Mouse (Mus musculus): Measurements from ENCODE around the gene Ticam1.

The Ticam1 gene

DNA sequence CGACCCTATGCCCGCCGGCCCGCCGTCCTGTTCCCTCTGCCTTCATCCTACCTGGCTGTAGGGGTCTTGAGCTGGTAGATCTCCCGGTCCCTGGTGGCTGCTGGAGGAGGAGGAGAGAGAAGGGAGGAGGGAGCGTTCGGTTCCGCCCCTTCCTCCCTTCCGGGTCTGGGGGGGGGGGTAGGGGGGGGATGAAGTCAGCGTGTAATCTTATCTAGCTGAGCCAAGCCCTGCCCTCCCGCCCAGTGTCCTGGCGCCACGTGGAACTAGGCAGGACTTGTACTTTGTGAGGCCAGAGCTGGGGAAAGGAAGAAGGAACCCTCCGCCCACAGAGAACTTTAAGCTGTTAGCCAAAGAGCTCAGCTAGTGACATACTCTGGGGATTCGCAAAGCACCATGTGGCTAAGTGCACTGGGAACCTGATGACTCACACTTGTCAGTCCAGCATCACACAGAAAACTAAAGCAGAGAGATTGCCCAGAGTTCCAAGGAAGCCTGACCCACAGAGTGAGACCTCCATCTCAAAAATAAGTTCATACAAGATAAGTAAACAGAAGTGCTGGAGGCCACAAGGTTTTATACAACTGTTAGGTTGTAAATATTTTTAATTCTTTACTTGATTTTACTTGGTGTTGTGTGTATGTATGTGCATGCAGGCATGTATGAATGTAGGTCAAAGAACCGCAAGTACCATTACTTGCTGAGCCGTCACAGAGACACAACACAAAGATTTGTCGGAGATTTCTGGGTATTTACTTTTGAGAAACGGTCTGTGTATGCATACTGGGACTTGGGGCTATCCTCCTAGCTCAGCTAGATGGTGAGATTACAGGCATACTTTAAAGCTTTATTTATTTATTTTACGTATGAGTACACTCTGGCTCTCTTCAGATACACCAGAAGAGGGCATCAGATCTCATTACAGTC is at the start of gene Ticam1:
TSS of gene Ticam1 (minus strand) at position 144 of the 924 bp plus-strand sequence.
- peak; percentile 73 for DNase-seq (ENCODE audit: low spot score)

DNA sequence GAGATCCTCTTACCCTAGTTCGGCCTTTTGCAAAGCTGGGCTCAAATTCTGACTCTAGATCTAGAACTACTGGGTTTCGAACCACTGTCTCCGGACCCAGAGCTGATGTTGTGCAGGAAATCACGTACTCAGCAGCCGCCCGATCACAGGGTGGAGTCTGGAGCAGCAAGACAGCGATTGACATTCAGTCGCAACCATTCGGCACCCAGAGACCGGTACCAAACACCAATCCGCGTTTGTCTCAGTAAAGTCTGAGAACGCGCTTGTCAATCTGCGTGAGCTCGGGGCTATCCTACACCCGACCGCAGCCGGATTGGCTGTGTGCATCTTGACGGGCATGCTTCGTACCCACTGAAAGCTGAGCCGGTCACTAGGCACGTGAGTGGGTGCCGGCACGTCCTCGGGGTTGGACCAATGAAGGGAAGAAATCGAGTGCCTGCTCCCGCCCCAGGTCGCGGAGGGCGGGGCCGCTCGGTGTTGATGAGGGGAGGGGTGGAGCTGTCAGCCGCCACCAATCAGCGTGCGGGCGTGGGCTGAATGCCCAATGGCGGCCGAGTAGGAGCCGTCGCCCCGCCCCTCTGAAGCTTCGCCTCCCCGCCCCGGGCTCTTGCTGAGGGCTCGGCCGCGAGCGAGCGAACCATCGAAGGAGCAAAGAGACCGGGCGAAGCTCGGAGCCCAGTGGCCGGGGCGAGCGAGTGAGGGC is 49.0 kb upstream of the Ticam1 start, which contains the start of gene Kdm4b:
TSS of gene Kdm4b (plus strand) at position 613 of the 703 bp plus-strand sequence.
- DNase-seq (ENCODE audit: low spot score) = peak; percentile 98

DNA sequence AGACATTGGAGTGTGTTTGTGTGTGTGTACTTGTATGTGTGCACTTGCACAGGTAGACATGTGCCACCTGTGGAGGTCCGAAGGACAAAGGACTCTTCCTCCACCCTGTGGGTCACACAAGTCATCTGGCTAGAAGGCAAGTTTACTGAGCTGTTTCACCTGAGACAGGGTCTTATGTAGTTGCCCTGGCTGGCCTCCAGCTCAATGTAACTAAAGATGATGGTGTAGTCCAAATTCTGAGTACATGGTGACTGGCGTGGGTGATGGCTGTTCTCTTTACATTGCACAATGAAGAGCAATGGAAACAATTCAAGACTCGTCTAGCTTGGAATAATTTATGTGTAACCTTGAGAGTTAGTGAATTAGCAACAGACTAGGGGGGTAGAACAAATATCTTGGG is 47.8 kb upstream of the Ticam1 start:
- DNase-seq (ENCODE audit: low spot score) = no peak

DNA sequence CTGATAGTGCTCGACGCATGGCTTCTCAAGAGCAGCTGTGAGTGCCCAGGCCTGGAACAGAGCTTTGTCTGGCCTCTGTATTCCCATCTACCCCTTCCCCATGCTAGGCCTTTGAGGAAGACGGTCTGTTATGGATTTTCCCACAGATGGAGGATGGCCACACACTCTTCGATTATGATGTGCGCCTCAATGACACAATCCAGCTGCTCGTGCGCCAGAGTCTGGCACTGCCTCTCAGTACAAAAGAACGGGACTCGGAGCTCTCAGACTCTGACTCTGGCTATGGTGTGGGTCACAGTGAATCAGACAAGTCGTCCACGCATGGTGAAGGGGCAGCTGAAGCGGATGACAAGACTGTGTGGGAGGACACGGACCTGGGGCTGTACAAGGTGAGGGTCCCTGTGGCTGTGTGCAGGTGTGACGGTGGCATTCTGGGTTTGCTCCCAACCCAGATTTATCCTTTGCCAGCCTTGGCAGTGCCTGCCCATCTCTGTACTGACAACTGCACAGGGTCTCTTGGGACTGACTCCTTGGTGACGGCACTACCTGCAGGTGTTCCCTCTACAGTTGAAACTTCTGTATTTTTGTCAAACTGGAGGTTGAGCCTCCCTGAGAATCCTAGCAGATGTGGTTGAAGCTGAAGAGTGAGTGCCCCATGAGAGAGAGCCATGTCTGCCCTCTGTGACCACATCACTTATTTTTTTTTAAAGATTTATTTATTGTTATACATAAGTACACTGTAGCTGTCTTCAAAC is 32.8 kb upstream of the Ticam1 start:
- DNase-seq (ENCODE audit: low spot score) = no peak

DNA sequence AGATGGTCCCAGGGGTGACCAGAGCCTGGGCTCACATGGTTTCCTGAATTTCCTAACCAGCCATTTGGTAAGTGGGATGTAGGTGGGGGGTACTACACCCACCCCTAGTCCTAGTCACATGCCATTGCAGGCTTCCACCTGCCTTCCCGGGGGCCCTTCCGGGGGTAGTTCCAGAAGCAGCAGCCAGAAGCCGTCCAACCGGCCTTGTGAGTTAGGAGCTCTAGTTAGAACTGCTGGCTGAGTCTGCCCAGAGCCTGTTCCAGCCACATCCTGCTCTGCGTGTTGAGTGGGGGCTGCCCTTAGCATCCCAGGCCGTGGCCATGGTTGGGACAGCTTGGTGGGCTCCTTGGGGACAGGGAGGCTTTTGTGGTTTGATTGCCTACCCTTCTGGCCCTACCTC is 31.5 kb upstream of the Ticam1 start:
- no peak for DNase-seq (ENCODE audit: low spot score)

DNA sequence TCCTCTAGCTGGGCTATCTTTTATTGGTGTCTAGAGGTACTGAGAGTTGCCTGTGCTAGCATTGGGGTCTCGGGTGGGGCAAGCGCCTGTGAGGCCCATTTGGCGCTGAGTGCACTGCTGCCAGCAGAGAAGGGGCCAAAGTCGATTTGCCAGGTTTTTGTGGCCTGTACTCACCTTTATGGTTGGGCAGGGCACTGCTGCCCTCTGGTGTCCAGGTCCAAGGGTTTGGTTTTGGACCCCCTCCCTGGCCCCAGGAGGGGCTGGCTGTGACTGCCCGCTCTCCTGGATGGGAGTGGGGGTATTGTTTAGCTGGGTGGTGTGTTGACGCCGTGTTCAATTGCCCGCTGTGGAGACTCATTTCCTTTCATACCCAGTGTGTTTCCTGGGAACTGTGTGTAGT is 29.2 kb upstream of the Ticam1 start:
- DNase-seq (ENCODE audit: low spot score) = no peak

DNA sequence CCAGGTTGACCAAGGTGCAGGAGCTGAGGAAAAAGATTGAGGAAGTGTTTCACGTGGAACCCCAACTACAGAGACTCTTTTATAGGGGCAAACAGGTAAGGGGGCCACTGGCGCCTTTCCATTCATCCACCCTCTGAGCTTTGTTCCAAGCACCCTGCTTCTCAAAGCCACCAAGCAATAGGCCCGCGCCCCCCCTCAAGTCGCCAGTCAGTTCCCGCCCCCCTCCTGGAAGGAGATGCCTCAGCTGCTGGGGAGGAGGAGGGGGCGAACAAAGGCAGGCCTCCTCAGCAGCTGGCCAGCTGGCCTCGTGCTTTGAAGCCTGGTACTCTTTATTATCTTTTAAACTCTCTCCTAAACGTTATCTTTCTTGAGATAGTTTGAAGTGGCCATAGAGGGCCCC is 28.6 kb upstream of the Ticam1 start:
- DNase-seq (ENCODE audit: low spot score) = no peak

DNA sequence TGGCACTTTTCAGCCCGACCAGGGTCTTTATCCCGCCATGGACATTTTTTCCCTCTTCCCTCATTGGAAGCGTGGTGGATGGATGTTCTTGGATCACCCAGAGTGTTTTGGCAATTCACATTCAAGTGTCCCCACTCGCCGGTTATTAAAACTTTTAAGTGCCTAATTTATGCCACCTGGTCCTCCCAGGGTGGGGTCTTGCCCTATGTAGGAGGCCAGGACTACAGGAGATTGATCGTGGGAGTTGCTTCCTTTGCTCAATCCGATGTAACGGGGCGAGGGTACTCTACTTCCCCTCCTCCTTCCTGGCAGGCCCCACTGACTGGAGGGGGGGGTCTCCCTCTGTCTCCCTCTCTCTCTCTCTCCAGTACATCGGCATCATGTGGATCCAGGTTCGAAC is 28.1 kb upstream of the Ticam1 start:
- DNase-seq (ENCODE audit: low spot score) = no peak

DNA sequence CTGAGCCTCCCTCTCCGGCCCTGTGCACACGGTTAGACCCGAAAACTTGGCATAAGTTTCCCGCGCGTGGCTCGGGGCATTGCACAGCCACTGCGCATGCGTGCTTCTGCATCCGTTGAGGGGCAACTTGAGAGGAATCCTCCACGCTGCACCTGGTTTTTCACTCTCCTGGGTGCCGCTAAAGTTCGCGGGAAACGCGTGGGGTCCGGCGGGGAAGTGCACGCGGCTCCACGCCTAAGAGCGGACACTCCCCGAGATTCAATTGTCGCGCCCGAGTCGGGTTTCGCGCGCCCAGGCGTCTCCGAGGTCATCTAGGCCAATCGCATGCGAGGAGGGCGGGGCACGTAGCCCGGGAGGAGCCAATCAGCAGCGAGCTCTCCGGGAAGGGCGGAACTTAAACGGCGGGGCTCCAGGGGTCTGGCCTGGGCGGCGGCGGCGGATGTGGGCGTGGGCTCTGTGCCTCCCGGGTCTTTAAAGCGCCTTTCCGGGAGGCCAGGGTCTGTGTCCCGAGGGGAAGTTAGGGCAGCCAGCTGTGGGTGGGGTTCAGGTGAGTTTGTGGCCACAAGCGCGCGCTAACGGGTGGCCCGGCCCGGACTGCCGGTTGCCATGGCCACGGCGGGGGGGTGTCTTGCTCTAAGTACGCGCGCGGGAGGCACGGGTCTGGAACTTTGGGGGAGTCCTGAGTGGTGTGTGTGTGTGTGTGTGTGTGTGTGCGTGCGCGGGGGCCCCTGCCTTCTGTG is 27.4 kb upstream of the Ticam1 start:
- DNase-seq (ENCODE audit: low spot score) = peak; percentile 96

DNA sequence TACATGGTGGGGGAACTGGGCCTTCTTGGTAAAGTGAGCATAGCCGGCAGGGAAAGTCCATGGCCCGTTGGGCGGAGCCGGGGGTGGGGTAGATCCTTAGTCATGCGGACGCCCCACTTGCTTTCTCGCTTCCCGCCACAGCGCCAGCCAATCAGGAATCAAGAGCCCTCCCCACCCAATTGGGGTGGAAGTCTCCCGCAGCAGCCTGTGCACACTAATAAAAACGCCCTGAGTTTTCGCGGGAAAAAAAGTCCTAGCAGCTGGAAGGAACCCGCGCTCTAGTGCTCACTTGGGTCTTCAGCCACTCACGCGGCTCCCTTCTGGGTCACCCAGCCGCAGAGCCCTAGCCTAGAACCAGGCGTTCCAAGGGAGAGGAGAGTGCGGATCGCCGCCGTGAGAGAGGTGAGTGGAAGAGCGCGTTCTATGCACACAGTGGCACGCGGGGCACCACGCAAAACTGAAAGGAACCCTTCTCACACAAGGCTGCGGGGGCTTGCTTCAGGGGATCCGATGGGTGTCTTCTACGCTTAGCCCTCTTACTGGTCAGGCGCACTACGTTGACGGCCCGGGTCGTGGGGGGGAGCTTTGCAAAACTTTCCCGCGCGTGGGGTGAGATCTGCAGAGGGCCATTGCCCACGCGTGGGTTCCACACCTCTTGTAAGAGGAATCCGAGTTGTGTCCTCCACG is 26.7 kb upstream of the Ticam1 start, which contains the start of gene Uhrf1:
TSS of gene Uhrf1 (plus strand) at position 162 of the 687 bp plus-strand sequence.
- DNase-seq (ENCODE audit: low spot score) = peak; percentile 74

DNA sequence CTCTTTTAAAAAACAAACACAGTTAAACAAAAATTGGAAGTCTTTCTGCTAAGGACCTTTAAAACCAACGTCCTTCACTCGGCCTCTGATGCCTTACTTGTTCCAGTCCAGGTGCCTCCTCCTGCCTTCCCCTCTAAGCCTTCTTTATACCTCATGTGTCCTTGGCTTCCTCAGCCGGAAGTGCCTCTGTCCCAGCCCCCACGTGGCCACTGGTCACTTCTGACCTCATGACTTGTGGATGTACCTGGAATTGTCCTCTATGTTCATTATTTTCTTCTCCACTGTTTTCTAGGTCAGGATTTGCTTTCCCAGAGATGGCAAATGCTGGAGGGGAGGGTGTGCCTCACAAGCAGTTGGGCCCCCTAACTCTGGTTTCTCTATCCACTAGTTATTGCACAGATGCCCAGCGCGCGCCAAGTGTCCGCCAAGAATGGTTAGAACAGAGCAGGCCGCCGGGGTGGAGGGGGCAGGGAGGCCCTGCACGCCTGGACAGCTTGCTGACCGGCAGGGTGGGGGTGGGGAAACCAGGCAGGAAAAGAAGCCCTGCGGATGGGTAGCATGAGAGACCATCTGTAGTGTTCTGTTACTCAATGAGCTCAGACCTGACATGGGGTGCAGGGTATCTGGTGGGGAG is 25.9 kb upstream of the Ticam1 start:
- no peak for DNase-seq (ENCODE audit: low spot score)

DNA sequence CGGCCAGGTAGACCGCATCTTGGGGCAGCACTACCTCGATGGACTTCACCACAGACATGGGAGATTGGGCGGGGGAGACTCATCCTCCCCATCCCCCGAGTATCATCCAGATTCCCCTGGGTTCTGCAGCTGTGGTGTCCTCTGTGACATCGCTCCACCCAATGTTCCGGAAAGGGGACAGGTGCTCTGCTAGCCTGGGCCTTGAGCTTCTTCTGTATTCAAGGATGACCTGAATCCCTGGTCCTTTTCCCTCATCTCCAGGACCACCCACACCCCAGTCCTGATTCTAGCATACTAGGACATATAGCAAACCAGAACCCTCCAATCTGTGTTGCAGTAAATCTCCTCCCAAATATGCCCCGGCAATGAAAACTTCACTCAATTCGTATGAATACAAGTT is 23.6 kb upstream of the Ticam1 start, which contains the start of gene Arrdc5:
TSS of gene Arrdc5 (minus strand) at position 101 of the 400 bp plus-strand sequence.
- no peak for DNase-seq (ENCODE audit: low spot score)

DNA sequence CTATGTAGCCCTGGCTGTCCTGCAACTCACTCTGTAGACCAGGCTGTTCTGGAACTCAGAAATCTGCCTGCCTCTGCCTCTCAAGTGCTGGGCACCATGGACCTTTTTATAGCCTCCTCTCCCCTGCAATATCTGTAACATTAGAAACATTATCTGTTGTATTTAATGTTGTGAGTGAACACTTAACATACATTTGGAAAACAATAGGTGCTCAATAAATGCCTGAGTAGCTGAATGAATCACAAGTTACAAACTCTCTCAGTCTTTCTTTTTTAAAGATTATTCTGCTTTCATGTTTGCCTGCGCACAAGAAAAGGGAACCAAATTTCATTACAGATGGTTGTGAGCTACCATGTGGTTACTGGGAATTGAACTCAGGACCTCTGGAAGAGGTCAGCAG is 21.7 kb upstream of the Ticam1 start:
- DNase-seq (ENCODE audit: low spot score) = no peak

DNA sequence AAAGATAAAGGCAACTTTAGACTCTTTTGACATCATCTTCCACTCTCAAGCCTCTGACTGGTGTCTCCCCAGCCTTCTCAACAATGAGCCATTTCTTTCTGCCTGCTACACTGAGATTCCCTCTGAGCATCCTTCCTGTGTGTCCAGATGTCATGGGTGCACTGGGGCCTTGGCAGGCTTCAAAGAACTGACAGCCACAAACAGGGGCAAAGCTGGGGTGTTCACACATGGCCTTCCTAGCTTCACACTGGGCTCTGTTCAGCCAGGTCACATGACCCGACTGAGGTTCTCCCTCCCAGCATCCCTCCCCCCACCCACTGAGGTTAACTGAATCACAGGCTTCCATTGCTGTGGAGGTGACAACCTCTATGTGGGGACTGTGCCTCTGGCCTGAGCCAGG is 19.6 kb upstream of the Ticam1 start:
- no peak for DNase-seq (ENCODE audit: low spot score)

DNA sequence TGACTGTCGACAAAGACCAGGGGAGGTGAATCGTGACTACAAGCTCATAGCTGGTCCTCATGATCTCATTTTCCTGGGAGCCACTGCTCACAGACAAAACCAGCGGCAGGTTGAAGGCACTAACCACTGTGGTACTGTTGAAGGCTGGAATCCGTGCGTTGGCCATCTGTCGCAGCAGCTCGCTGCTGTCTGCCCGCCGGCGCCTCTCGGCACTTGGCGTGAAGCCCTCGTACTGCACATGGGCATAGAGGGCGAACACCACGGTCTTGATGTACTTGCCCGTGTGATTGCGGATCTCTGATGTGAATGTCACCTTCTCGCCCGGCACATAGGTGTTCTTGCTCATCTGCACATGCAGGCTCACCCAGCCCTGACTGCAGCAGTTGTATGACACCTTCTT is 17.7 kb upstream of the Ticam1 start:
- no peak for DNase-seq (ENCODE audit: low spot score)

DNA sequence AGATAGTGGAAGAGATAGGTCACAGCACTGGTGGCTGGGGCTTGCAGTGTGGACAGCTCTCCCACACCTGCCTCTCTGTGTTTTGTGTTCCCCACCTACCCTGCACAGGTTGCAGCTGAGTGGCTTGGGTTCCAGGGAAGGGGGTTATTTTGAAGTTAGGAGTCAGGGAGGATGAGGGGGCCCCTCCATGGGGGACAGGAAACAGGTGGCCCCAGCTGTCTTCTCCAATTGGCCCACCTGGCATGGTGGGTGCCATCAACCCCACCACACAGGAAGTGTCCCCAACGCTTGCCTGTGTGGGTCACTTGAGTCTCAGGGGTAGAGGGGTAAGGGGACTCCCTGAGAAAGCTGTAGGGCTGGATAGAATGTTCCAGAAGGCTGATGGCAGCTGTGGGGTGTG is 16.7 kb upstream of the Ticam1 start:
- DNase-seq (ENCODE audit: low spot score) = no peak

DNA sequence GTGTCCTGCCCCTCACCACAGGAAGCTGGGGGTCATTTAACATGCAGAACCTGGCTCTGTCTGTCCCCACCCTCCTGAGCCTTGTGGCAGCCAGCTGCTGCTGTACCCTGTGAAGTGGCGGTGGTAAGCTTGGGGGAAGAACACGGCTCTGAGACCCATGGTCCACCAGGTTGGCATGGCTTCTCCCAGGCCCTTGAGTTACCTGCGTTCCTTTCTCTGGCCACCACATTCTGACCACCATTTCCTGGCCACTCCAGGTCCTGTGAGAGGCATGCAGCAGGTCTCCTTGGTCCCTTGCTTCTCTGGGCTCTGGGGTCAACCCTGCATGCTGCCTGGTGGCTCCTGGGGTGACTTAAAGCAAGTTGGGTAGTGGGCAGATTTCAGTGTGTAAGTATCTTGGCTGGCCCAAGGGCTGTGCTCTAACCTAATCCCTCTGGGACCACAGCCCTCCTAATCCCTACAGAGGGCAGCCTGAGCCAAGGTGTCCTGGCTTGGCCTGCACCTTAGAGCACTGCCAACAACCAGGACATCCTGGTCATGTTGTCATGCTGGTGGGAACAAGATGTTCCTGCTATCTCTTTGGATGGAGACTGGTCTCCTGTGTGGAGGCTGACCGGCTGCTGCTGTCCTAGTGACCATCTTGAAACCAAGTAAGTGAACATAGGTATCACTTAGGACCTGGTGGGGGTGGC is 16.1 kb upstream of the Ticam1 start, which contains the start of gene Plin3:
TSS of gene Plin3 (minus strand) at position 343 of the 692 bp plus-strand sequence.
- DNase-seq (ENCODE audit: low spot score) = no peak

DNA sequence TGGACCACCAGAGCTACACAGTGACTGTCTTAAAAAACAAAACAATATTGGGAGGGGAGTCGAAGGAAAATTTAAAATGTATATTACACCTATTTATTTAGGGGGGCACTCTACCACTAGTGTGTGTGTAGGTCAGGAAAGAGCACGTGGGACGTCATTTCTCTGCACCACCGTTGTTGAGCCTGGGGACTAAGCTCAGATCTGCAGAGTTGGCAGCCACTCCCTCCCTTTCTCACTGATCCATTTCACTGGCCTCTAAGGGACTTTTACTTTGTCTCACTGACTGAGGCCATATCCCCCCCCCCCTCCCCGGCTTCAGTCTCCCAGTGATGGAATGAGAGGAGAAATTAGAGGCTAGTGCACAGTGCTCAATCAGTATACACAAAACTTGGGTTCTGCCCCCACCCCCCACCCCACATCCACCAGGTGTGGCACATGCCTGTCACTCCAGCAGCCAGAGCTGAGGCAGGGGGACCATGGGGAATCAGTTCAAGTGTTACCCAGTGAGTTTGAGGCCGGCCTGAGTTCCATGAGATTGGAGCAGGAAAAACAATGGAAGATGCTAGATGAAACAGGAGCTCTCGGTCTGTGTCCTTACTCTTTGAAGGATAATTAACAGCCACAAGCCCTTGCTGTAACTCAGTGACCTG is 15.4 kb upstream of the Ticam1 start:
- DNase-seq (ENCODE audit: low spot score) = no peak

DNA sequence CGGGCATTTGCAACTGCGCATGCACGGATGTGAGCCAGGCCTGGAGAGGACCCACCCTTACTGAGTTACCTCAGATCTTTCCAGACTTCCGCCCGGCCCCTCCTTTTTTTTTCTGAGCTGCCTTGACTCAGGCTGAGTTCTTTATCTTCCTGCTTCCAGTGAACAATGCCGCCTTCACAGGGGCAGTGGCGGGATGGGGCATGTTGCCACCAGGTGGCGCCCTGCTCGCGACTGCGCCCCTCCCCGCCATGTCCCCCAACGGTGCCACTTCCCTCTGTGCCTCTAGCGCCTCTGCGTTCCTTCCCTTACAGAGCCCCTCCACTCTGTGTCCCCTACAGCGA is 14.6 kb upstream of the Ticam1 start:
- DNase-seq (ENCODE audit: low spot score) = peak; percentile 78
